Mouse (Mus musculus) frontal cortex, postnatal 10 days (tissue): ENCODE data around the gene Pls3.
A peak's percentile ranks its signal among the peaks of the same experiment; 100 is the strongest.

Experiments used
- DNase-seq, 2 experiments: peaks; one replicate each; pipeline ENCODE4 v3.0.0; 2022; ENCODE audit warnings: low spot score in 2 of 2, mixed read lengths in 1 of 2

Pls3 gene

GRCm38 (mm10) chrX:75874332-75875291 lies at the start of gene Pls3:
Pls3 (minus strand) TSS chrX:75875182.
- peak; percentile 77 to 83 for DNase-seq

GRCm38 (mm10) chrX:75895716-75896115 lies 20.7 kb upstream of the Pls3 start:
- no peak for DNase-seq

- DNase-seq, result no peak
Observed at GRCm38 (mm10) chrX:75875566-75875965, 584 bp upstream of the Pls3 start.

GRCm38 (mm10) chrX:75873813-75874212 lies 1.2 kb downstream of the Pls3 start:
- DNase-seq, result peak in 1 of 2 experiments; percentile 10

GRCm38 (mm10) chrX:75873253-75873652 lies 1.7 kb downstream of the Pls3 start:
- no peak for DNase-seq

GRCm38 (mm10) chrX:75871855-75872254 lies 3.1 kb downstream of the Pls3 start:
- DNase-seq, result no peak

- no peak for DNase-seq
Observed at GRCm38 (mm10) chrX:75861715-75862114, 13.3 kb downstream of the Pls3 start.

- no peak for DNase-seq
Observed at GRCm38 (mm10) chrX:75854294-75854693, 20.7 kb downstream of the Pls3 start.

- DNase-seq, result no peak
Observed at GRCm38 (mm10) chrX:75844290-75844689, 30.7 kb downstream of the Pls3 start.

- no peak for DNase-seq
Observed at GRCm38 (mm10) chrX:75842835-75843234, 32.1 kb downstream of the Pls3 start.

- DNase-seq, result no peak
Observed at GRCm38 (mm10) chrX:75842120-75842519, 32.9 kb downstream of the Pls3 start.

GRCm38 (mm10) chrX:75840263-75840662 lies 34.7 kb downstream of the Pls3 start:
- no peak for DNase-seq

- DNase-seq, result no peak
Observed at GRCm38 (mm10) chrX:75834836-75835235, 40.1 kb downstream of the Pls3 start.

GRCm38 (mm10) chrX:75834286-75834685 lies 40.7 kb downstream of the Pls3 start:
- DNase-seq, result no peak

- DNase-seq, result no peak
Observed at GRCm38 (mm10) chrX:75833006-75833641, 41.9 kb downstream of the Pls3 start.

- DNase-seq, result no peak
Observed at GRCm38 (mm10) chrX:75829867-75830255, 45.1 kb downstream of the Pls3 start.

GRCm38 (mm10) chrX:75829240-75829866 lies 45.6 kb downstream of the Pls3 start:
- DNase-seq, result no peak

- no peak for DNase-seq
Observed at GRCm38 (mm10) chrX:75818647-75819271, 56.2 kb downstream of the Pls3 start.

GRCm38 (mm10) chrX:75814958-75815357 lies 60.0 kb downstream of the Pls3 start:
- no peak for DNase-seq

- no peak for DNase-seq
Observed at GRCm38 (mm10) chrX:75814123-75814522, 60.9 kb downstream of the Pls3 start.

GRCm38 (mm10) chrX:75796583-75796982 lies 78.4 kb downstream of the Pls3 start:
- peak in 1 of 2 experiments; percentile 10 for DNase-seq

GRCm38 (mm10) chrX:75779796-75780195 lies 95.2 kb downstream of the Pls3 start:
- DNase-seq, result no peak
